Mouse (Mus musculus) megakaryocyte progenitor cell, adult 5-6 weeks (primary cell): Measurements from ENCODE around the gene Olfr389. TPM values are rescaled to one million over a fixed set of nuclear protein-coding genes. Genes with fewer than 3 reads are reported as not detected.

Experiments used
- ATAC-seq: replicated peaks from 2 replicates; pipeline ENCODE4 v1.8.0; 2016; ENCODE audit warnings: mild to moderate bottlenecking, moderate TSS enrichment, inconsistent platforms; ENCODE audit not compliant: poor library complexity
- total RNA-seq, 2 experiments: library from RNA; stranded (forward) in 1 of 2; stranded (reverse) in 1 of 2; fragments of 157-497, 149-512 nt in 1 of 2; fragments of 200-1000 nt in 1 of 2; gene quantifications; 2 replicates each; pipeline versions ENCODE4 v1.2.3 to v1.2.4; 2015 to 2017

Olfr389 gene
- total RNA-seq (2015) (not detected in 2 replicates), total RNA-seq (2017) (not detected in 2 replicates)

DNA sequence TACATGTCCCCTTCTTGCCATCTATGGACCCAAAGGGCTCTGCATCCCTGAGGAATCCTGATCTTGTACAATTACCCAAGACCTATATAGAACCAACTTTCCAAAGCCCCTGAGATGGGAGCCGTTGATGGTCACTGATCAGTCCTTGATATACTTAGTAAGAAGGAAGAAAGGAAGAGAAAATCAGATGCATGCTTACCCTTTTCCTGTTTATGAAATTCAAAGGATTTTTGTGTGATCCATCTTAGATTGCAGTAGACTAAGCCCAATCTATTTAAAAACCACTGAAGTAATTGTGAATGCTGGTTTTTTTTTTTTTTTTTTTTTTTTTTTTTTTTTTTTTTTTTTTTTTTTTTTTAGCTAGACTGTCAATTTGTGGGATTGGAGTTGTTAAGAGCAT lies at the start of gene Olfr389:
Gene Olfr389, minus strand, starts transcription at position 101 of the 400 bp plus-strand sequence.
- no peak for ATAC-seq

DNA sequence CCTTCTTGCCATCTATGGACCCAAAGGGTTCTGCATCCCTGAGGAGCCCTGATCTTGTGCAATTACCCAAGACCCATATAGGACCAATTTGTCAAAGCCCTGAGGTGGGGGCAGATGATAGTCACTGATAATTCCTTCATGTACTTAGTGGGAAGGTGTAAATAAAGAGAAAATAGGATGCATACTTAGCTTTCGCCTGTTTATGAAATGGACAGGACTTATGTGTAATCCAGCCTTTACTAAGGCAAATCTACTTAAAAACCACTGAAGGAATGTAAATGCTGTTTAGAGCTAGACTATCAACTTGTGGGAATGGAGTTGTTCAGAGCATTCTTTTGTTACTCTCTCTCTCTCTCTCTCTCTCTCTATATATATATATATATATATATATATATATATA lies 36.4 kb upstream of the Olfr389 start, which contains the start of gene Olfr392:
Gene Olfr392, minus strand, starts transcription at position 101 of the 400 bp plus-strand sequence.
- no peak for ATAC-seq

DNA sequence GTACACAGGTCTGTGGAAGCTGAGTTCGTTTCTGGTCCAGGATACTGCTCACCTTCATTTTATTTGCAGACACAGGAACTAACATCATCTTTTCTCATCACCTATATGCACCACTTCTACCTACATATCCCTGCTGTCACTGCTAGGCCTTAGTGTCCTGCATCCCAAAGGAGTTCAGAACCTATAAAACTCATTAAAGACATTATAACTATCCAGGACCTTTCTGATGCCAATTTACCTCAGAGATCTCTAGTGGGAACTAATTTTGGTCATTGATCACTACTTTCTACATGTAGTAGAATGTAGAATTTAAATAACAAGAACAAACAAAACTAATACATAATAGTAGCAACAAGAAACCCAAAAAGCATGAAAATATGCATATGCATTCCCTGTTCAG lies 22.4 kb upstream of the Olfr389 start, which contains the start of gene Olfr391-ps:
Gene Olfr391-ps, minus strand, starts transcription at position 101 of the 400 bp plus-strand sequence.
- no peak for ATAC-seq

DNA sequence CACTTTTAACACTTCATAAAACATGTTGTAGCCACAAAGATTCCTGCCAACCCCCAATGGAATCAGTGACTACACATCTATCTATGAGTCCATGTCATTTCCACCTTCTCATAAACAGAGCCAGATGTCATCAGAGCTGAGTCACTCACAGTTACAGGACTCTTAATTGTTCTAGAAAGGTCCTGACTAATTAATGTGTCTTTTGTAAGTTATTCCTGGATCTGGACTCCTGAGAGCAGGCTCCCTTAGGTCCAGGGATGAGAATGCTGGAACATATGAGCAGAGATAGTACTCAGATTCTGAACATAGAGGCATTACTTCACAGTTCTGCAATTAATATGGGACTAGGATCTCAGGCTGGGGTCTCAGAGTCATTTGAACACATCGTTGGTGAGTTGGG lies 2.2 kb upstream of the Olfr389 start, which contains the start of gene Olfr390:
Gene Olfr390, plus strand, starts transcription at position 301 of the 400 bp plus-strand sequence.
- ATAC-seq: no peak

DNA sequence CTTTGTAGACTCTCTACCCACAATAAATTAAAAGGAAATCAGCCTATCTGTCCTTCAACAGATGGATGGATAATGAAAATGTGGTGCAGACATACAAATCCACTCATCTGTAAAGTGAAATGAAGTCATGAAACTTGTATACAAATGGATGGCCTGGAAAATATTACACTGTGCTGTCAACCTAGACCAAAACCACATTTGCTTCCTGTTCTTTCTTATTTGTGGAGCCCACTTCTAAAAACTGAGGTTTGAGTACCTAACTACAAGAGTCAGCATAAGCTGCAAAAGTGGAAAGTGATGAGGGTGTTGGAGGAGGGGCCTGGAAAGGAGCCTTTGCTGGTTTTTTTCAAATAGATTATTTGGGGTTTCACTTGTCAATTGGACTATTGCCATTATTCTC lies 21.4 kb downstream of the Olfr389 start:
- no peak for ATAC-seq

Other genes with a start within 250 kb of the Olfr389 start
- not detected in 2 replicates for gene Olfr385, start 187.7 kb downstream of the Olfr389 start, total RNA-seq (2015)
- gene Olfr385, start 187.7 kb downstream of the Olfr389 start, total RNA-seq (2017): not detected in 2 replicates
- not detected in 2 replicates for gene Olfr384, start 182.1 kb downstream of the Olfr389 start, total RNA-seq (2015)
- not detected in 2 replicates for gene Olfr384, start 182.1 kb downstream of the Olfr389 start, total RNA-seq (2017)
- gene Zfp735, start 91.9 kb downstream of the Olfr389 start, total RNA-seq (2015): not detected in 2 replicates
- not detected in 2 replicates for gene Zfp735, start 91.9 kb downstream of the Olfr389 start, total RNA-seq (2017)
- not detected in 2 replicates for gene Olfr390, start 2.3 kb upstream of the Olfr389 start, total RNA-seq (2015)
- gene Olfr390, start 2.3 kb upstream of the Olfr389 start, total RNA-seq (2017): not detected in 2 replicates
- gene Olfr391-ps, start 22.3 kb upstream of the Olfr389 start, total RNA-seq (2015): not detected in 2 replicates
- not detected in 2 replicates for gene Olfr391-ps, start 22.3 kb upstream of the Olfr389 start, total RNA-seq (2017)
- gene Olfr392, start 36.3 kb upstream of the Olfr389 start, total RNA-seq (2015): not detected in 2 replicates
- gene Olfr392, start 36.3 kb upstream of the Olfr389 start, total RNA-seq (2017): not detected in 2 replicates
- not detected in 2 replicates for gene Olfr393, start 70.7 kb upstream of the Olfr389 start, total RNA-seq (2015)
- not detected in 2 replicates for gene Olfr393, start 70.7 kb upstream of the Olfr389 start, total RNA-seq (2017)
- not detected in 2 replicates for gene Olfr394, start 110.1 kb upstream of the Olfr389 start, total RNA-seq (2015)
- gene Olfr394, start 110.1 kb upstream of the Olfr389 start, total RNA-seq (2017): not detected in 2 replicates
- not detected in 2 replicates for gene Olfr395, start 128.6 kb upstream of the Olfr389 start, total RNA-seq (2015)
- gene Olfr395, start 128.6 kb upstream of the Olfr389 start, total RNA-seq (2017): not detected in 2 replicates
- gene Olfr23, start 156.0 kb upstream of the Olfr389 start, total RNA-seq (2015): not detected in 2 replicates
- not detected in 2 replicates for gene Olfr23, start 156.0 kb upstream of the Olfr389 start, total RNA-seq (2017)
- not detected in 2 replicates for gene Olfr397, start 180.1 kb upstream of the Olfr389 start, total RNA-seq (2015)
- not detected in 2 replicates for gene Olfr397, start 180.1 kb upstream of the Olfr389 start, total RNA-seq (2017)
- not detected in 2 replicates for gene Olfr398, start 209.7 kb upstream of the Olfr389 start, total RNA-seq (2015)
- not detected in 2 replicates for gene Olfr398, start 209.7 kb upstream of the Olfr389 start, total RNA-seq (2017)